Mouse (Mus musculus) cerebellum, adult 11-12 months (tissue): ENCODE results near the gene Defb22.

Experiments used
- DNase-seq: peaks from one replicate; pipeline ENCODE4 v3.0.0; 2022

Gene Defb22

DNA sequence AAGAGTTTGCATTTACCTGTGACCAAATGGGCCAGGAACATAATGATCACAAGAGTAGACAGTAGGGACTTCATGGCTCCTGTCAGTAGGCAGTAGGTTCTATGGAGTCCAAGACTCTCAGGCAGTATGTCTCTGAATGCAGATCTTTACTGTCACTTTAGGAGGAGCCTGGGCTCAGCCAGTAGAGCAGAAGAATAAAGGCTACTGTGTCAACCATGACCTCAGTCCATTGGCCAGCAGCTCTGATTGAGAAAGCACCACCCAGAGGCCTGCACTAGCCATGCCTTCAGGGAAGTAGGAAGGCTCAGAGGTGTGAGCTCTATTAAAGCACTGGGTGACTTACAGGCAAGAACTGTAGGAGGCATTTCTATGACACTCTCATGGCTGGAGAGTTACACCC, at the start of gene Defb22:
Gene Defb22 (minus strand): TSS at position 101 of the 400 bp plus-strand sequence.
- no peak for DNase-seq

DNA sequence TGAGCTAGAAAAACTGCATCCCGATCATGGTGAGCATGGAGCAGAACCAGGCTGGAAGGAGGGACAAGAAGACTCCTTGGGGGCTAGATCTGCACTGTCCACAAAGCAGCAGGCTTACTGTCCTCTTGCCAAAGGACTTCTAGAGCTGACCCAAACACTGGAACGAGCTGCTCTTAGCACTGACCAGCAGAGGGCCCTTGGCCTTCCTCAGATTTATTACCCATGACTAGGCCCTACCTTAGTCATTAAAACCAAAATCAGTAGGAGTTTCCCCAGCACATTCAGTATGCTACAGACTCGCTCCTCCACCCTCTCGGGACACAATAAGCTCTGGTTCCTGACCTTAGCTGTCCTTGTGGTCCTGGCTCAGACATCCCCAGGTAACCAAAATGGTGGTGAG, 28.0 kb upstream of the Defb22 start, which contains the start of gene Defb28:
Gene Defb28 (plus strand): TSS at position 275 of the 400 bp plus-strand sequence.
- no peak for DNase-seq

DNA sequence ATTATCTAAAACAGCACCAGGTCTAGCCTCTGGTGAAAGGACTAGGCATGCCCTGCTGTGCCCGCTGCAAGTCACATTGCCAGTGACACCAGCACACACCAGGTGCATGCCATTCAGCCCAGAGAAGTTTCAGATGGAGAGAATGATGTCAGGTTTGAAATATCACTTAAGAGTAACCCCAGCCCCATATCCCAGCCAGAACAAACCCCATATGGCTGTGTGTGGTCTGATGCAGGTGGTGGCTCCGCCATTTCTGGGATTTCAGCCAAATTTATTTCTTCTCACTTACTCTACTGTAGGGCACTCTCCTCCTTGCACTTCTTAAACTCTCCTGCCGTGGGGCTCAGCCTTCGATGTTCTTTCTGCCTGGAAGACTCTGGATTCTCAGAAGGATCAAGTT, 26.1 kb upstream of the Defb22 start:
- DNase-seq, result no peak

DNA sequence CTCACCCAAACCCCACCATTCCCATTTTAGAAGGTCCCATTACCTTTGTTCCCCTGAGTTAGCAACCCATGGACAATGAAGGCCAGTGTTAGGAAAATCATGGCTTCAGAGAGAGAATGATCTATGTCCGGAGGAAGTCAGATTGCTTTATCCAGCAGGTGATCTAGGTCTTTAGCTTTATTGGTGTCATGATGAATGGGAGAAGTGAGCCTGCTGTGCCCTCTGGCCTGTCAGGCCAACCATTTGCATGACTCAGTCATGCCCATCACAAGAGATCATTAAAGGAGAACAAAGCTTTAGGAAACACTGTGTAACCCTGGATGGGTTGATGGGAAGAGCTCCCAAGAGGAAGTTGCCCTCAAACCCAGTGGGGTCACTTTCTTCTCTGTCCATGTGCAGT, 21.7 kb upstream of the Defb22 start, which contains the start of gene Defb26:
Gene Defb26 (minus strand): TSS at position 101 of the 400 bp plus-strand sequence.
- no peak for DNase-seq

DNA sequence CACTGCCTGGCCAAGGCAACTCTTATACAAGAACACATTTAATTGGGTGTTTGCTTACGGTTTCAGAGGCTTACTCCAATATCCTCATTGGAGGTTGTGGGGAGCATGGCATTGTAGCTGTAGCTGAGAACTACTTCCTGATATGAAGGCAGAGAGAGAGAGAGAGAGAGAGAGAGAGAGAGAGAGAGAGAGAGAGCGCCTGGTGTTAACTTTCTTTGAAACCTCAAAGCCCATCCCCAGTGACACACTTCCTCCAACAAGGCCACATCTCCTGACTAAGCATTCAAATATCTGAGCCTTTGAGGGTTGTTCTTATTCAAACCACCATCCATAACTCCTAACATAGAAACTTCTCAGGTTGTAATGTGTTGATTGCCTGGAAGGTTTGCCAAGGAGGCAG, 14.0 kb upstream of the Defb22 start:
- no peak for DNase-seq

DNA sequence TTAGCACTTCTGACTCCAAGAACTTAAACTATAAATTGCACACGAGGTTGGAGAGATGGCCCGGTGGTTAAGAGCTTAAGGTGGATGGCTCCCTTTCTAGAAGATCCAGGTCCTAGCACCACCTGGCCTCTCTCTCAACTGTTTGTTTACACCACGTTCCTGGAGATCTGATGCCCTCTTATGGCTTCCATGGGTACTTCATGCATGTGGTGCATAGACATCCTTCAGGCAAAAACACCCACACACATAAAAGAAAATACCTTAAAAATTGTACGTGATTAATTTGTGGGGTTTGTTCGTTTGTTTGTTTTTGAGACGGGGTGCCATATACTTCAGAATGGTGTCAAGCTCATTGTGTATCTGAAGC, 10.9 kb upstream of the Defb22 start:
- DNase-seq, result no peak

DNA sequence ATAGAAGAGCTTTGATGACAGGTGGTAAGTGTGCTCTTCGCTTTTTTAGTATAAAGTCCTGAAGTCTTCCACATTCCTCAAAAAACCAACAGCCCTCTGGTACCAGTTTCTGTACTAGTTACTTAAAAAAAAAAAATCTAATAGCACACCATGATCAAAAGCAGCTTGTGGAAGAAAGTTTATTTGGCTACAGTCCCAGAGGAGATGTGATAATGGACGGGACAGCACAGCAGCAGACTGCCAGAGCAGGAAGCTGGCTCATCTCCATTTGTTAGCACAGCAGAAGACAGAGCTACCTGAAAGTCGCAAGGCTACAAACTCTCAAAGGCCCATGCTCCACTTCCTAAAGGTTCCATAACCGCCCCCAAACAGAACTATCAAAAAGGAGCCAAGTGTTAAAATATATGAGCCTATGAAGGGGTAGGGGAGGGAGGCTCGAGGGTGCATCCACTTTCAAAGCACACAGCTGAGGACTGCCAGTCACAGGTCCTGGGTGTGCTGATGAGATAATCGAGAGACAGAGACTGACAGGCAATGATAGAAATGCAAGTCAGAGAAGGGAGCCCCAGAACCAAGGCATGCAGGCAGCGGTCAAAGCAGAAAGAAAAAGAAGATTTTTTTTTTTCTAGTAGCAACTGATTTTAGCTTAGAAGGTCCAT, 10.4 kb upstream of the Defb22 start:
- DNase-seq, result no peak

DNA sequence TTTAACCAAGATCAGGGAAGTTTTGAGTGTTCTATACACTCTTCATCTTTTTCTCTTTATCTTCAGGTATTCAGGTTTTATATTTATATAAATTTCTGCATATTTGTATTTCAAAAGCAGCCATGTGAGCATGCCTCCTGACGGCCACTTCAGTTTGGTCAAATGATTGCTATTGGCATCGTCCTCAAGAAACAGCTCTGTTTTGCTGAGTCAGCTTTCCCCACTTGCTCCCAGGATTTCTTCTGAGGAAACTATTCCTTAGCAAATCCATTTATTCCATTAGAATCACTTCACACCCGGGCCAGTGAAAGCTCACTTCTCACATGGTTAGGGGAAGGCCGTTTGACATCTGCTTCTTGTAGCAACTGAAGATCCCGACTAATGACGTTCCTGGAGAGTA, 8.1 kb upstream of the Defb22 start:
- no peak for DNase-seq

DNA sequence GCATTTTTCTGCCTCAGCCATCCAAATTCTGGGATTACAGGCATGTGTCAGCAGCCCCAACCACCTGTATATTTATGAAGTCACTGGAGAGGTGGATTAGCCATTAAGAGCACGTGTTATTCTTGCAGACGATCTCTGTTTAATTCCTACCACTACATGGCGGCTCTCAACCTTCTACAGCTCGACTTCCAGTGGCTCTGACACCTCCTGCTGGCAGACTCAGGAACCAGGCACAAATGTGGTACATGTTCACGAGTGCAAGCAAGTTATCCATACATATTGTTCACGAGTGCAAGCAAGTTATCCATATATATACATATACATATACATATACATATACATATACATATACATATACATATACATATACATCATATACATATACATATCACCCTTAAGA, 3.2 kb upstream of the Defb22 start:
- DNase-seq, result no peak

DNA sequence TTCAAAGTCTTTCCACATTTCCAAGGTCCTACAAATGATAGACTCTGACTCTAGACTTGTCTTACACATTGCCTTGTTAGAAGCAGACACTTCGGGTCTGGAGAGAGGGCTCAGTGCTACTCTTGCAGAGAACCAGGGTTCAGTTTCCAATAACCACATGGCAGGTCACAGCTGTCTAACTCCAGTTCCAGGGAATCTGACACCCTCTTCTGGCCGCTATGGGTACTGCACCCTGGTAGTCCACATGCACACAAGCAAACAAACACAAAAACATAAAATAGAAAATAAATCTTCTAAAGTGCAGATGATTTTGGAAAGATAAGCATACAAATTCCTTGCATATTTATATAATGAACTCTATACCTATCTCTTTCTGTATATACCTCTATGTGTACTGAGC, 2.9 kb downstream of the Defb22 start:
- DNase-seq, result no peak

DNA sequence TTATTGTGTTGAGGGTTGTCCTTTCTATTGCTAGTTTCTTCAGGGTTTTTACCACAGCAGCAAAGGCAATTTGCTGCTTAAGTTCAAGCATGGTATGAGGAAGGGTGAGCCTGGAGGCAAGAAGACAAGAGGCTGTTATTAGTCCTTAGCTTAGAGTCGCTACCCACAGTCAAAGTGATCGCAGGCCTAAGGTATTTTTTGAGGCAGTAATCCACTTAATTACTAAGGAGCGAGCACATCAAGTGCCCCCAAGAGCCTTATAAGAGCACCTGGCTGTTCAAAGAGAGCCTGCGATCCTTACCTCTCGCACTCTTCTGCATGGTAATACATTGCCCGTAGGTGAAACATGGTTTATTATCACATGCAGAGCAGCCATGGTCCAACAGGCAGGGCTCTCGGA, 8.2 kb downstream of the Defb22 start:
- no peak for DNase-seq

DNA sequence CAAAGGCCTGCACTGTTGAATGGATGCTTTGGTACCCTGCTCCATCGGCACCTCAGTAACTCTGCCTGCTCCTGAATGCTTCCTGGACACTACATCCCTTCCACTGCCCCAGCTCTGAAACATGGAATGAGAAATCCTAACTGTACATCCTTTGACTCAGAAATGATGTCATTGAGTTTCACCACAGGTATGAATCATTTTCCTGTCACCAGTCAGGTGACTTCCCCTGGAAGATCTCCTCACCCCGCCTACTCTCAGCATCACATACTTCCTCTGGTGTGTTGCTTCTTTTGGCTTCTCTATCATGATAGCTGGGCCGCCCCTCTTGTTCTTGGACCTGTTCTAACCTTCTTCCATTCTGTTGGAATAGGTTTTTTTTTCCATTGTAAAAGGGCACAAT, 9.1 kb downstream of the Defb22 start:
- DNase-seq, result no peak

DNA sequence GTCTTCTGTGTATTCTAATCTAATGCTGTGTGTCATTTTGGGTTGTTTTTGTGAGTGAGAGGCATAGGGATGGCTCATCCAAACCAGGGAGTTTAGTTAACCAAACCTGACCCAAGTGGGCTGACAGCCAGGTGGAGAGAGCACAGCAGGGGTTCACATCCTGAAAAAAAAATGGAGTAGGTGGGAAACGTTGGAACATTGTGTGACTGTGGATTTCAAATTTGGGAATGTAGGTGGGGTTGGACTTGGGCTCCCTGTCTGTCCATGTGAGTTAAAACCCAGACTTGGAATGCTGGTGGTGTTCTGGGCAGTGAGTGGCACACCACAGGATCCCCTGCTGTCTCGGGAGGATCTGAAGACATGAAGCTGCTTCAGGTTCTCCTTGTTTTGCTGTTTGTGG, 13.2 kb downstream of the Defb22 start, which contains the start of gene Defb20:
Gene Defb20 (plus strand): TSS at position 301 of the 400 bp plus-strand sequence.
- no peak for DNase-seq

DNA sequence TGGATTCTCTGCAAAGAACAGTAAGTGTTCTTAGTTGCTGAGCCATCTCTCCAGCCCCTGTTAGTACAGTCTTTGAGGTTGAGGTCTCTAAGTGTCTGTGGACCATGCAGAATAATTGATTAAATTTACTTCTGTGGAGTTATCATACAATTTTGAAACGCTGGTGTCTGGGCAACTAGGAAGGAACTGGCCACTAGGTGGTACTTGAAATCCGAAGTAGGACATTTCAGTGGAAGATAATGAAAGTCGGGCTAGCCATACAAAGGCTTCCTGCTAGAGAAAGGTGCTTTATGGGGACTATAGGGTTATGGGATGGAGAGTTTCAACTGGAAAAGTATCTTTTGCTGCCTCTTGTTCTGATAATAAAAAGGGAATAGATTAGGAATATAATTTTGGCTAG, 17.5 kb downstream of the Defb22 start:
- no peak for DNase-seq

DNA sequence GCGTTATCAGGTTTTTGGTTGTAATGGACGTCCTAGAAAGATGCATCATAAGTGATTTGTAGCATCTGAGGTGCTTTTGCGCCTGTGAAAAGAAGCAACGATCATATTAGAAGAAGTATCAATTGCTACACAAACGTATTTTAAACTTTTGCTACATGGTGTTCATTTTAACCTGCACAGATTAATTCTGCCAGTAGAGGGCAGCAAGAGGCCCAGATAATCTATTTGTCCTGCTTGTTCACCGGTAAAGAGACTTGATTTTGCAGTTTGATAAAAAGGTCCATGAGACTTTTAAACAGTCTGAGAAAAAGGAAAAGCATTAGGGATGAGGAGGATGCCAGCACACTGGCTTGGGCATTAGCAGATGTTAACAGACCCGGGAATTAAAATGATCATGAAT, 19.0 kb downstream of the Defb22 start:
- DNase-seq, result no peak

DNA sequence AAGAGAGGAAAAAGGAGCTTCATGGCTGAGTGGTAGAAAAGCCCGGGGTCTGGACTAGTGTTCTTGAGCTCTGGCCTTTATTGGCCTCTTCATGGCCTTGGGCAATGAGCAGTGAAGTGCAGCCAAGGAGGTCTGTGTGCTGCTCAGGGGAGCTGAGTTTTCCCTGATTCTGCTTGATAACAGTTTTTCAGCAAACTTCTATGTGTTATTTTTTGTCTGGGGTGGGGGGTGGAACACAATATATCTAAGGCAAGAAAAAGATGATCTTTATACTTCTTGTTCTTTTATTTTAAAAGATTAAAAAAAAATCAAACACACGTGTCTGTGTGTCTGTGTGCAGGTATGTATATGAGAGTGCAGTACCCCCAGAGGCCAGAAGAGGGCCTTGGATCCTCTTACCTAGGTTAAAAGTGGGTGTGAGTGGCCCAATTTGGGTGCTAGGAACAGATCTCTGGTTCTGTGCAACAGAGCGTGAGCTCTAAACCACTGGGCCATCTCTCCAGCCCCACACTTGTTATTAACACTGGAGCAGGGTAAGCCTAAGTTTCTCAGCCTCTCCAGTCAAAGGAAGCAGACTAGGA, 25.3 kb downstream of the Defb22 start, which contains the start of gene Defb23:
Gene Defb23 (minus strand): TSS at position 51 of the 581 bp plus-strand sequence.
- DNase-seq, result no peak

DNA sequence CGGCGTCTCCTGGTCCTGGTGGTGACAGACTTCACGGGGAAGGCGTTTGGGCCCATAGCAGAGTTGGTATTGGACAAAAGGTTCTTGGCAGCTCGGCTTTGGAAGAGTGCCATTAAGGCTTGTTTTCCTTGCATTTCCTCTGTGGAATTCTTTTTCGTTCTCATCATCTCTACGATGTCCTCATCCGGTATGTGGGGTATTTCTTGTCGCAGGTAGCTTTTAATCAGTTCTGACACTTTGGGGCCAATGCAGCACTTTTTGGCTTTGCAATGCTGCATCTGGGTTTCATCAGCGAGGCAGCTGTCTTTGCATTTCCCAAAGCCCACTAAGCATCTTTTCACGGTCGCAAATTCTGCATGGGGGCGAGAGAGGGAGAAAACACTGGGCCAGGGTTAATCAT, 30.7 kb downstream of the Defb22 start:
- DNase-seq, result no peak

DNA sequence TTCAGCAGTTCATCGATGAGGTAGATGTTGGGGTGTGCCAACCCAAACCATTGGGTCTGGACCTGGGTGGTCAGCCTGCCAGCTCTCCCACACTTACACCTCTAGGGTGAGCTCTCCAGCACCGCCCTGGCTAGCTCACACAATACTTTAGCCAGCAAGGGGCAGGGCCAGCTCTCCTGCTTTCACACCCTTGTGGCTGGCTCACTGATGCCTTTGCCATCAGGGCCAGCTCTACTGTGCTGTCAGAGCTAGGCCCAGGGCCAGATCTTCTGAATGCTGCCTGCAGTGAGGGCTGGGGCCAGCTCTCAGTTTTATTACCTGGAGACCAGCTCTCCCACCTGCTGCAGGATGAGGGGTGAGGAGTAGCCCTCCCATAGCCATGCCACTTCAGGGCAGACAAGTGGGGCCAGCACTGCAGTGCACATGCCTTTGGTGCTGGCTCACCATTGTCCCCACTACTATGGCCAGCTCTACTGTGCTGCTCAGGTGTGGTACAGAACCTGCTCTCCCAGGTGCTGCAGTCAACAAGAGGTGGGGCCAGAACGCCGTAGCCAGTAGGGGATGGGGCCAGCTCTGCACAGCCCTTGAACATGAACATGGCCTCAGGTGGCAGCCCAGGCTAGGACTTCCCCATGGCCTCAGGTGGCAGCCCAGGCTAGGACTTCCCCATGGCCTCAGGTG, 37.7 kb downstream of the Defb22 start:
- DNase-seq, result peak; percentile 29

DNA sequence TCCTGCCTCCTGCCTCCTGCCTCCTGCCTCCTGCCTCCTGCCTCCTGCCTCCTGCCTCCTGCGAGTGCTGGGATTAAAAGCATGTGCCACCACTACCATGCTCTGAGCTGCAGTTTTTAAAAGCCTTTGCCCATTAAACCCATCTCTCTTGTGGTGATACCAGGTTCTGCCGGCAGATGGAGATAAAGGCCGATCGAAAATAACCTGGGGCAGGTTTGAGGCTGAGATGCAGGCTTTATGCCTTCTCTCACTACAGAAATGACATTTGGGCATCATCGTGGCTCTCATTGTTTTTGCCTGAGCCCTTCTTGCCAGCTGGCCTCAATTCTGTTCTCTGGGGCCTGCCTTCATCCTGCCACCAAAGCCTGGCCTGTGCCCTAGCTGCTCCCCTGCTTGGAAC, 39.7 kb downstream of the Defb22 start:
- DNase-seq, result peak; percentile 58

DNA sequence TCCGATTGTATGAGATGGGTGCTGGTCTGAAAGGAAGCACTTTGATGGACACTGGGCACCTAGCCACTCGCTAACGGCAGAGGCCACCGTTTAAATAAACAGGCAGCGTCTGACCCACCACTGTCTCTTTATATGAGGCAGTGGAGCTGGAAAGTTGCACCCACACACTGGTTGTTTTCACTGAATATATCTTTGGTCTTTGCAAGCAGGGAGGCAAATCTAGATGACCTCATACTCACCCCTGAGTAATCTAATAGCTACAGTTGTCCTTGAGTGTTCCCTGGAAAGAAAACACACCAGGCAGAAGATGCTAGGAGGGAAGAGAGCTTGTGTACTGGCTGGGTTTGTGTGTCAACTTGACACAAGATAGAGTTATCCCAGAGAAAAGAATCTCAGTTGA, 42.5 kb downstream of the Defb22 start:
- DNase-seq, result no peak

DNA sequence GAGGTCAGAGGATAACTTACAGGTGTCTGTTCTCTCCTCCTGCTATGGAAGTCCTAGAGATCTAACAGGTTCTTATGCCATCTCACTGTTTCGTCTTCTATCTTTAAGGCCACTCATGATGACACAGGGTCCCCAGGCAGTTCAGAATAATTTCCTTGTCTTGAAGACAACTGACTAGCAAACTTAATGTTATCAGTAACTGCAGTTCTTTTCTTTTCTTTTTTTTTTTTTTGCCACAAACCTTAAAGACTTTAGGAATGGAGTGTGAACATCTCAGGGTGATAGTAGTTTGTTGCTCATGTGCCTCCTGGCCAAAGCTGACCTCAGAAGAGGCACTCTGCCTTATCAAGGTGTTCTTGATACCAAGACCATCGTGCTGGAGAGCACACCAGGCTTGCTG, 43.3 kb downstream of the Defb22 start:
- no peak for DNase-seq

DNA sequence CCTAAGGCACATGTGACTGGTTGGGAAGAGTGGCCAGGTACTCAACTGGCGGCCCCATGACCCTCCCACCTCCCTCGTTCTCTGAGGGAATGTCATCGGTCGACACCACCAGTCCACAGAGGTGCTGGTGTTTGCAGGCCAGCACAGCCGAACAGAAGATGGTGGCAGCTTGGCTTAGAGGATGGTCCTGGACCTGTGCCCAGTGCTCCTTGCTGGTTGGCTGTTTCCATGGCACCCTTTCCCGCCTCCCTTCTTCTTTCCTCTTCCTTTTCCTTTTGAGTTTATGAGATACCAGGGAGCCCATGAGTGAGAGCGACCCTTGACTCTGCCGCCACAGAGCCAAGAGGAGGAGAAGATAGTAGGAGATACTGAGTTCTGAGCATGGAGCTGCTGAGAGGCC, 46.7 kb downstream of the Defb22 start:
- DNase-seq, result no peak

DNA sequence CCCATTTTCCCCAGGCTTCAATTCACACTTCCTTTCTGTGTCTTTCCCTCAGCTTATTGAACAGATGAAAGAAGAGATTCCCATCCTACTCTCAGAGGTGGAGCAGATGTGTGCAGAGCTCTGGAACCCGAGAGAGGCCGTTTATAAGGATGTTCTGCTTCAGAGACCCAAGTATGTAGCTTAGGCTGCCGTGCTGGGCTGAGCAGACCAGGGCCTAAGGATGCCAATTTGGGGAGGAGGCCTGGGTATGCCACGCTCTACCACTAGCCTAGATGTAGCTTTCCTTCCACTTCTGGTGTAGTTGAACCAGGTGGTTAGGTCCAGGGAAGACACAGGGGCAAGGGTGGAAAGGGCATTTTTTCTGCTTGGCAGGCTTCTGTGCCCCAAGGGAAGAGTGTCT, 47.6 kb downstream of the Defb22 start:
- DNase-seq, result no peak

DNA sequence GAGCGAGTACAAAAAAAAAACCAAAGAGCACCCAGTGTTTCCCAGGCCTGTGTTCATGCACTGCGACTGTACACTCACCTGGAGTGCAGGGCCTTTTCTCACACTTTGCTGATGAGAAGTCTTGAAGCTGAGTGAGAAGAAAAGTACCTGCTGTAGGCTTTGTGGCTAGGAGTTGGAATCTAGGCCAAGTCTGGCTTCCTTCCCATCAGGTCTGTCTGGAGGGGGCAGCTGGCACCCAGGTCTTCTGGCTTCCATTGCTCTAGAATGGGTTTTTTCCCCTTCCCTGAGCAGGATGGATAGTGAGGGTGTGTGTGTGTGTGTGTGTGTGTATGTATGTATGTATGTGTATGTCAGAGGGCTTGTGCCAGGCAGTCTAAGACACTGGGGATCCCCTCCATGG, 50.1 kb downstream of the Defb22 start:
- DNase-seq, result no peak
